Mouse (Mus musculus) heart, postnatal 0 days (tissue): Measurements from ENCODE around the gene Map1s.

Experiments used
- CTCF ChIP-seq: IDR thresholded peaks from 2 replicates; pipeline ENCODE4 v1.5.1; 2016; ENCODE audit warnings: antibody characterized with exemption, control low read depth, low read depth
- EP300 ChIP-seq: IDR thresholded peaks from 2 replicates; pipeline ENCODE4 v1.6.1; 2016; ENCODE audit warnings: antibody characterized with exemption, low read depth

GRCm38 (mm10) chr8:70897021-70897680 lies 8.6 kb upstream of the Map1s start, which contains the start of gene Rpl18a:
- TF ChIP-seq CTCF, result no peak
- no peak for TF ChIP-seq EP300
